In the genomic region with DNA sequence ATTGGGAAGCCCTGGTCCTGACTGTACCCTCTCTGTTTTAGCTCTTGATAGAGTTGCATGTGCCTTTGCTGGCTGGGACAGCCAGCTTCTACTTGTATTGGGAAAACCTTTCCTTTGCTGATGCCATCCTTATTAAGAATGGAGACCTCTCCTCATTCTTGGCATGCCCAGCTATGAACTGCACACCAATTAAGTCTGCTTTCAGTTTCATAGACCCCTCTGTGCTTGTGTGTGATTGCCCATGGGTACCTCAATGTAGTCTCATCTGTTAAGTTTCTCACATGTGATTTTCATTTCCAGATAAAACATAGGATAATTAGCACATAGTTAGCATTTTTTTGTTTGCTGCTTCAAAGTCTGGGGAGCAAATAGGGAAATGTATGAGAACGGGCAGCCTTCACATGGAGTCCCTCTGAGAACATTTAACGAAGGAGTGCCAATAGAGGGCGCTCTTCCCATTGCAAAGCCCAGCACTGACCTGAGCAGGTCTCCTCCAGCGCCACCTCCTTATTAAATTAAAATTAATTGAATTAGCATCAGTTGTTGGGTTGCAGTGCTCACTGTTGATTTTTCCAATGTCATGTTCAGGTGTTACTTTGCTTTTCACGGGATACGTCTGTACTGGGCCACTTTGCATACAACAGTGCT, we compare ENCODE assay signal across 8 mouse cellular contexts.
DNase-seq lines count a peak whose midpoint lies in the region.

No protein-coding gene starts in this region.

- peak overlapping the region; percentile 83 for H3K4me3 ChIP-seq in megakaryocyte, embryonic 14.5 days (replicated peaks)

- H3K9me3 ChIP-seq in megakaryocyte, embryonic 14.5 days: no peaks in the 10 kb centered on the region

- peaks cover 14% of the 10 kb centered on the region for H3K4me1 ChIP-seq in megakaryocyte, embryonic 14.5 days

- H3K36me3 ChIP-seq in megakaryocyte, embryonic 14.5 days (replicated peaks; ENCODE audit: low read length): peaks cover 10% of the 10 kb centered on the region

- no peaks in the 10 kb centered on the region for H3K27me3 ChIP-seq in megakaryocyte, embryonic 14.5 days (replicated peaks)

- peak; percentile 60 for DNase-seq in R1 (ENCODE audit: low read depth, low spot score)
- DNase-seq in cerebellum, adult 8-10 months: peak; percentile 55
- DNase-seq in frontal cortex, postnatal 36 days (ENCODE audit: low spot score in 2 of 2): peak; percentile 43 to 65
- DNase-seq in hindlimb bud, embryonic 11.5 days (ENCODE audit: extremely low spot score, low read depth, low spot score): peak; percentile 28
- peak; percentile 44 for DNase-seq in left cerebral cortex, adult 11 months (ENCODE audit: low spot score)
- peak; percentile 53 for DNase-seq in retina, postnatal 7 days (ENCODE audit: low read depth, low spot score)
- DNase-seq in urinary bladder, postnatal 36 days (ENCODE audit: low spot score in 2 of 2): peak; percentile 47 to 51

Comparison
In these comparisons a context has a peak if more than half of its experiments do, and no peak if none do; other contexts are left out.
1. Peak in every context shown above with its lines: DNase-seq and H3K4me3 ChIP-seq.